Mouse (Mus musculus) brain, embryonic 14.5 days (tissue): ENCODE measurements around the gene 1700017D01Rik.

Source experiments
- CTCF ChIP-seq: fragments of 200-500 bp; IDR thresholded peaks from 2 replicates; pipeline ENCODE4 v1.5.1; 2012; ENCODE audit warnings: inconsistent platforms, mild to moderate bottlenecking, moderate library complexity, borderline replicate concordance; ENCODE audit not compliant: insufficient read depth, insufficient read length; ENCODE audit errors: extremely low read depth
- POLR2A ChIP-seq: fragments of 200-500 bp; IDR thresholded peaks from 2 replicates; pipeline ENCODE4 v1.6.1; 2012; ENCODE audit warnings: mild to moderate bottlenecking, inconsistent platforms, borderline replicate concordance; ENCODE audit not compliant: poor library complexity, insufficient read depth, insufficient read length, severe bottlenecking; ENCODE audit errors: extremely low read depth

DNA sequence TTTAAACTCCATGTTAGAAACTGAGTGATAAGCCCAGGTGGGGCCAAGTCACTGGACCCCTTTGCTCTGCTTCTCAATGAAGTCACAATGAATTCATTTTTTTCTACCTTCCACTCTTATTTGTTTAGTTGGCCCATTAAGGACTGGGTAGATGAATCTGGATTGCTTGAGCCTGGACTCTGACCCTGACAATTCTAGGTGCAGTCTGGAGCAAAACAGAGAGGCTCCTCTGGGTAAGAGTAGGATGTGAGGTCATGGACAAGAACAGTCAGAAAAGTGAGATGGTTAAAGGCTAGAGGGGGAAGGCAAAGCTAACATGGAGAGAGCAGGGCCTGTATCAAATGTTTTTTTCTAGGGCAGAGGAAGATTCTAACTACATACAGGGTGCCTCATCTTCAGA, 81.2 kb downstream of the 1700017D01Rik start:
- TF ChIP-seq POLR2A, result no peak
- no peak for TF ChIP-seq CTCF
